Mouse (Mus musculus) CD4-positive, CD25-positive, alpha-beta regulatory T cell, adult 9 weeks (primary cell): ENCODE data around the gene Rsph14. TPM values are rescaled to one million over a fixed set of nuclear protein-coding genes. Genes with fewer than 3 reads are reported as not detected.

Source experiments
- polyA plus RNA-seq: library from polyadenylated mRNA; unstranded; fragments of 100-300 nt; shearing (Covaris generic); gene quantifications from one replicate; pipeline ENCODE4 v1.2.1, GENCODE M21; 2017

Gene Rsph14
- polyA plus RNA-seq, result not detected

DNA sequence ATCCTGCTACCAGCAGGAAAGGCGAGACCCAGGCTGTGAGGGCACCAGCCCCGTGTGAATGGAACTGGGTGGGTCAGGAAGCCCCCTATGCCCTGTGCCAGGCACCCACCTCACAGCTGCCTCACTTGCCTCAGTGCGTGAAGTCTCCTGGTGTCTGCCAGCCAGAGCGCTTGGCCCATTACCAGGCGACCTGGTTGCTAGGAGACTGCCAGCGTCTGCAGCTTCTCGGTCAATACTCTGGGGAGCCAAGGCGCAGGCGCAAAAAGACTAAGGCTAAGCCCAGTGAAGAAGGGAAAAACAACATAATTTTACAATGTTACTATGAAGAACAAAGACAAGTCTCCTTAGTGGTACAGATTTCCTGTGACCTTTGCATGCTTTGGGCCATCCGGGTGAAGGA lies at the start of gene Rsph14:
Rsph14 (minus strand) TSS at position 192 of the 400 bp plus-strand sequence.

DNA sequence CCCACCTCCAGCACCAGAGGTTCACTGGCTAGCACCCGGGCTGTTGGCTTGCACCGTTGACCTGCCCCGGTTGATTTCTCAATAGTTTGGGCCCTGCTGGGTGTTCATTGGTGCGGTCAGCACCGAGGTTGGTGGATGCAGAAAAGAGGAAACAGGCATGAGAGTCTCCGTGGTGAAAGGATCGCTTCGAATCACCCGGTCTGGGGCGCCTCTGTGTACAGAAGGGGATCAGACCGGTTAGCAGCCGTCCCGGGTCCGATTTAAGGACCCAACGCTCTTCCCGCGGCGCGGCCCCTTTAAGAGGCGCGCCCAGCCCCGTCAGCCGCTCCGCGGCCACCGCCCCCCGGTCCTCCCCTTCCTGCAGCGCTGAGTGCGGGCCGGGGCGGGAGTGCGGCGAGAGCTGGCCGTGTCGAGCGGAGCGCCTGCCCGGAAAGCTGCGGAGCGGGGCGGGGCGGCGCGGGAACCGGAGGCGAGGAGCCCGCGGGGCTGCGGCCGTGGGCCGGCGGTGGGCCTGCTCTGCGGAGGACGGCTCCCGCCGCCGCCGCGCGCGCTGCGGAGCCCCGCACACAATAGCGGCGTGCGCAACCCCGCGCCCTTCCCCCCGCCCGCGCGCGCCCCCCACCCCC lies 27.9 kb upstream of the Rsph14 start, which contains the start of gene Bcr:
Bcr (plus strand) TSS at position 376 of the 626 bp plus-strand sequence.

DNA sequence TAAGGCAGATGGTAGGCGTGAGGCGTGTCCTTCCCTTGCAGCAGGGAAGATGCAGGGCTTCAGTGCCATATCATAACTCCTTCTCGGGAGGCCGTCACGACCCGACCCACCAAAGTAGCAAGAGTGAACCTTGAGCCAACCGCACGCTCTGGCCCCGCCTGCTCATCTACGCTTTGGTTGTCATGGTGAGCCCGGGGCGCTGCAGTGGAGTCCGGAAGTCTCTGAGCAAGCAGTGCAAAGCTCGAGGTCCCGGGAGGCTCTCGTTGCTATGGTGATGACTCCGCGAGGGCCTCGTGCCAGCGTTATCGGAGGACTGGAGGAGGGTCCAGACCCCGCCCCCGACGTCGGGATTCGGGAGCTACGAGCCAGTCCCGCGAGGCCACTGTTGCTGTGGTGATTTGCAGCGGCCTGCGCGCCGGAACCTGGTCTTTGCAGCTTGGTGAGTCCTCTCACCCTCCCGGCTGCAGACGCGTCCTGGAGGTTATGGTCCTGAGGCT lies 4.5 kb upstream of the Rsph14 start, which contains the start of gene Rab36:
Rab36 (plus strand) TSS at position 176 of the 497 bp plus-strand sequence.

DNA sequence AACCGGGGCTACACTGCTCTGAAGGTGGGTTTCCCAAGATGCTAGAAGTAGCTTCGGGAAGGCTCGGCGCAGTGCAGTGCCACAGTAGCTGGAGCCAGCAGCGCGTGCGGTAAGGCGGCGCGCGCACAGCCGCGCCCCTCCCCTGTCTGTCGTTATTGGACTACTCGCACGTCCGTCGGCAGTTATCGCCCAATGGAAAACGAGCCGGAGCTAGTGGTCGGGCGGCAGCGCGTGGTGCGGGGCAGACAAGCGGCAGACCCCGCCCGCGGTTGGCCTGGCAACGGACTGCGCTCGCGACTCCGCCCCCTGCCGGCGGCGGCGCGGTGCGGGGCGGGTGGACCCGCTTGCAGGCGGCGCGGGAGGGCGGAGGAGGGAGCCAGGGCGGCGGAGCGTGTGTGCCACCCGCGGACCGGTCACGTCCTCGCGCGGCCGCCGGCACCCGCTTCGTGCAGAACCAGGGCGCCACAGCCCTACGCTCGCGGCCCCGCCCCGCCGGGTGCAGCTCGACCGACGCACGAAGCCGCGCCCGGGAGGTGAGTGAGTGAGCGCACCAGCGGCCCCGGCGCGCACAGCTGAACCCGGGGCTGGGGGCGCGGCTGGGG lies 65.4 kb downstream of the Rsph14 start, which contains the start of gene Gnaz:
Gnaz (plus strand) TSS at position 328 of the 602 bp plus-strand sequence.

Other genes starting within 250 kb of the Rsph14 start
- not detected for gene Gnaz, start 65.4 kb downstream of the Rsph14 start, polyA plus RNA-seq
- 2.2 TPM for gene Rab36, start 4.5 kb upstream of the Rsph14 start, polyA plus RNA-seq
- 2.3 TPM for gene Bcr, start 28.0 kb upstream of the Rsph14 start, polyA plus RNA-seq
- gene Specc1l, start 179.5 kb upstream of the Rsph14 start, polyA plus RNA-seq, result 17.4 TPM